Mouse (Mus musculus) regulatory T cell (primary cell): Measurements from ENCODE around the gene Zfp948.

Experiments
- in situ Hi-C: fragments of 300-600 bp; cut with MboI, MseI; formaldehyde crosslinking; loops from one replicate; pipeline ENCODE4 v1.15.1; 2025; ENCODE audit warnings: high pct_unique_total_duplicates

Zfp948 gene

DNA sequence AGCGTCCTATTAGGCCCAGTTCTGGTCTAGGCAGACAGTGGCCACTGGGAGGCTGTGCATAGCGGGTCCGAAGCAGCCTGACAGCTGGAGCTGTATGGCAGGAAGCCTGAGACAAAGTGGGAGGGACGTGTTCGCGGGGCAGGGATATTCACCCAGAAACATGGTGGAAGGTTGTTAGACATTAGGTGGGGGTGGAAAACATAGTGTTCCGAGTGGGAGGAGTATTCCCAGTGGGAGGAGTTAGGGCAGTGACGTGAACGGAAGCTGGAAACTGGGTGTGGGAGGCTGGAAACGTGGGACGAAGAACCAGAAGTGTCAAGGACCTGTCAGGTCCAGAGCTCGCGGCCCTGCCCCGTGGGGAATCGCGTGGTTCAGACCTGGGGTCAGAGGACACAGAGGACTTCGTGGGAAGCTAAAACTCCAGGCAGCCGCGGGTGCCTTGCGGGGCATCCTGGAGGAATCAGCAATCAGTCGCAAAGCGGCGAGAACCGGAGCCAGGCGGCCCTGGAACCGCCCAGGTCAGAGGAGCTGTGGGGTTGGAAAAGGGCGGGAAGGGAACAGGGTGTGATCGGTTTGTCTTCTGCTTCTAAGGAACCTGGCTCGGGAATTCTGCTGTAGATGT, at the start of gene Zfp948:
TSS of gene Zfp948 (plus strand) at position 281 of the 622 bp plus-strand sequence.
- in situ Hi-C loops, result loop anchor here (25.0 kb wide), 1 partner anchor 555 kb away; the partner anchor contains the start of gene Zfp160

DNA sequence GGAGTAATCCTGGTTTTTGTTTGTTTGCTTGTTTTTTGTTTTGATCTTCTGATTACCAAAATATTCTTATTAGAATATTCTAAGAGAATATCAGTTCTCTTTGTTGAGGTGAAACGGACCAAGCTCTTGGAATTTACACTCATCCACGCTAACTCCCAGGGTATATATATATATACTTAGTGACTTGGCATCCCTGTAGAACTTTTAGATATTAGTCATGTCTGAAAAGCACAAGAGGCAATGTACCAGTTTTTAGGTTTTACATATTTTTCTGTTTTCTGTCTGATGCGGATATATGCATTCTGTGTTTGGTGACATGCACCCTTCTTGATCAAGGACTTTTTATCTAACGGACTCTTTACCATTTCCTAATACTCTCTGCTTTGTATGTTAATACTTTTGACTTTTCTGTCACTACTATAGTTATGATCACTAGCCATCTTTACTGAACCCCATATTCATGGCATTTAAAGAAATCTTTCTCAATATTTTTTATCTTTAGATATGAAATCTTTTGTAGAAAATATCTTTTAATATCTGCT, 49.6 kb upstream of the Zfp948 start:
- in situ Hi-C loops, result loop anchor here (10.0 kb wide), 1 partner anchor 92 kb away; the partner anchor contains the start of gene Zfp54

DNA sequence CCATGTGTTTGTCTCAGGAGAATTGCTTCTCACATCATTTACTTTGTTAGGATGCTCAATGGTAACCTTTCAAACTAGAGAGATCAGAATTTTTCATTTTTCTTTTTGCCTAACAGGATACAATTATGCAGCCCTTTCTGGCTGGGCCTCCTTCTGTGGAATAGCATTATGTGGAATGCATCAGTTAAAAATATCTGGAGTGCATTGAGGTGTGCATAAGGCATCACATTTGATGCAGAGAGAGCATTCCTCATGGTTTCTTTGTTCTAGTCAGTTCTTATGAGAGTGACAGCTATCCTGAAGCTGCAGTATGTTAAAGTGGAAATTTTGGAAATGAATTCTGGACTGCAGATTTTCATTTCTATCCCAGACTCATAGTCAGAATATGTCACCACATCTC, 40.5 kb upstream of the Zfp948 start:
- in situ Hi-C loops, result no loop called here

DNA sequence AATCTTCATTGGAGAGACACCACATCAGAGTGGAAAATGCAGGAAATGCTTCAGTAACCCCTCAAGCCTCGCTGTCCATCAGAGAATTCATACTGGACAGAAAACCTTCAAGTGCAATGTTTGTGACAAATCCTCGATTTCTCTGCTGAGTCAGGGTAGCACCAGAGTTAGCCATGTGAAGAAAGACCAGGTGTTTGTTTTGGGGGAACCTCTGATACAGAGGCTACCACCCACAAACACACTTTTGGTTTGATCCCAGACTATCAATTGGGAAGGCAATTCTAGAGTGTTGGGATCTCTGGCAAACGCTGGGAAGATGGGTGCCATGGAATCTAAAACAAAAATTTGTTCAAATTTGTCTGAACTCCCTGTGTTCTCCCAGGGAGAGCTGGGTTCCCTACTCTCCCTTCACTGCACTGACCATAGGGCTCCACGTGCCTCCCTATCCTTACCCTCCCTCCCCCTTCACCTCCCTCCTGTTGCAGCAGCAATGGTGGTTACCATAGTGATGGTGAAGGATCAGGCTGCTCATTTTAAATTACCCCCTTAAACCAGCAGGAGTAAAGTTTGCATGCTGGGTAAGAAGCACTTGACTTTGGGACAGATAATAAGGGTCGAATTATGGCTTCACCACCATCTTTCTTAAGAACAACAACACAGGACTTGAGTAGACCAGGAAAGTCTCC, 36.0 kb upstream of the Zfp948 start:
- in situ Hi-C loops, result loop anchor here (5.0 kb wide), 1 partner anchor 78 kb away; the partner anchor contains the start of gene Zfp51

DNA sequence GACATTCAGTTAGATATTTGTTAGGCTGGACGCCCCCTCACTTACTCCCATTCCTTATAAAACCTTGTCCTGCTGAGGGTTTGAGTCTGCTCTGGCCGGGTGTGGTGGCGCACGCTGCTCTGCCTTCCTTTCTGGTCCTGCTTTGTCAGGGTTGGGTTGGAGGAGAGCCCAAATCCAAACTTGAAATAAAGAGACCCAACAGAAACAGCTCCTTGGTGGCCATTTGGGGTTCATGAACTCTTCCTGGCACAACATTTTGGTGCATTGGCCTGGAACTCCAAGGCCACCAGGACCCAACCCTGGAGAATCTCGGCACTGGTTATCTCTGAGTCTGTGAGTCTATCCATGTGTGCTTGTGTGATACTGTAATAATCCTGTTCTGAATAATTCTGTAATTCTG, 35.2 kb upstream of the Zfp948 start:
- in situ Hi-C loops, result loop anchor here (5.0 kb wide), 1 partner anchor 79 kb away; the partner anchor contains the start of gene Zfp51

DNA sequence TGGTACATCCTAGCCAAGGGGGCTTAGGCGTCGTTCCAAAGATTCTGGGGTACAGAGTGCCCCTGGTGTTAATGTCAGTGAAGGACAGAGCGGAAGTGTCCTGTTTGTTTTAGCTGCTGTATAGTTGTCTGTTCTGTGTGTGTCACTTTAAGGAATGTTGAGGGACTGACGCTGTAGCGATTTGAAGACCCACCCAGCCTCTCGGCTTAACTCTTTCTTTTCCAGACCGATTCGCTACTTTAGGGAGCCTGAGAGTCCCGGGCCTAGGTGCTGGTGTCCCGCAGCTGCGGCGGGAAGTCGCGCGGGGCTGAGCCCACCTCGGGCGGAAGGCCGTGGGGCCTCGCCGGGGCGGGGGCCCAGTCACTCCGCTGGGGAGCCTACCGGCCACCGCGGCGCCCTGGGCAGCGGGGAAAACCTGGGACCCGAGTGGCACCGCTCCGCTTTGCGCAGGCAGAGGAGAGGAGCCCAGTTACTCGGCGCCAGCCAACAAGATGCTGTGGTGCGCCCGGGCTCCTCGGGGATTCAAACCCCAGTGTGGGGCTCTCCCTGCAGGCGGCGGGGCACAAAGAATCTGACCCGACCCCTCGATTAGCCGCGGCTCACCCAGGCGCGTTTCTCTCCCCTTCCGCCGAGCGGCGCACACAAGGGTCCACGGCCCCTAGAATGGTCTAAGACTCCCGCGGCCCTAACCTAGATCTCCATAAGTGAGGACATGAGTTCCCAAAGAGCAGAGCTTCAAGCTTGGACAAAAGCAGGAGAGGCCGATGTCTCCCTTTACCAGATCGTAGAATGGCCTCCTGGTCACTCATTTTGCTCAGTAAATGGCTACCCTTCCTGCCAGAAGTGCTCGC, 34.5 kb upstream of the Zfp948 start:
- in situ Hi-C loops, result loop anchor here (5.0 kb wide), 1 partner anchor 80 kb away; the partner anchor contains the start of gene Zfp51

DNA sequence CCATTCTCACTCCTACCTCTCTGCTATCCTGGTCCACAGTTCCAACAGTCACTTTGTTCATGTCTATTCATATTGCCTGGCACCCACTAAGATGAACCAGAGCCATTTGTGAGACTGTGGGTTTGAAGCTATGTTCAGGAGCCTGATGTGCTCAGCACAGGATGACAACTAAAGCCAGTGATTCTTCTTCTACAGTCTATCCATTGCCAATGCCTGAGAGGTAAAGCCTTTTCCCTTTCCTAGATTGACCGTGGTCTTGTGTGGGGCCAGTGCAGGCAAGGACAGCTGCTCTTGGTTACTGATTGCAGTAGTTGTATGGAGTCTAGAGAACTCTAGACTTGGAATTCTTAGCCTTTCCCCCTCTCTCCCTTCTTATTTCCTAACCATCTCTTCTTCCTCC, 32.8 kb upstream of the Zfp948 start:
- in situ Hi-C loops, result loop anchor here (5.0 kb wide), 1 partner anchor 82 kb away; the partner anchor contains the start of gene Zfp51

DNA sequence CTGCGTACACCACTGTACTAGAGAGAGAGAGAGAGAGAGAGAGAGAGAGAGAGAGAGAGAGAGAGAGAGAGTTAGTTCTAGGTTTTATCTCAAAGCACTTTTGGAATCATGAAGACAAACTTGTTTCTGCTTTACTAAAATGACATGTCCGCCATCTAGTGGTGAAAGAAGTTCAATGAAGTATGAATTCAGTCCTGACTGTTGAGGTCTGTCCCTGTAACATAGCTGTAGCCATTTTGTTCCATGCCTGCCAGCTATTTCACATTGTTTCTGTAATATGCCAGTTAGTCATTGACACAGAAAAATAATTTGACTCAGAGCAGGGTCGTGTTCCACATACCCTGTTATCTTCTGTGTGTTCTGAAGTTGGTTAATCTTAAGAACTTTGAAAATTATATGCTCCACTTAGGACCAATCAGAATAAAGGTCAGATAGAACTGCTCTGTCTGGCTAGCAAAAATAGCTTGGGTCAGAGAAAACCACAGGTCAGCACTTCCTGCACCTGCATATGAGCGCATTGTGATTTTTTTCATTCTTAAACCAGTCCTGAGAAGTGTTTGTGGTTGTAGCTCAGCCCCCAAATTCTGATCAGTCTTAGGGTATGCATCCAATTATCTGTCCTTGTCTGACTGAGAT, 32.2 kb upstream of the Zfp948 start:
- in situ Hi-C loops, result loop anchor here (5.0 kb wide), 1 partner anchor 82 kb away; the partner anchor contains the start of gene Zfp51

DNA sequence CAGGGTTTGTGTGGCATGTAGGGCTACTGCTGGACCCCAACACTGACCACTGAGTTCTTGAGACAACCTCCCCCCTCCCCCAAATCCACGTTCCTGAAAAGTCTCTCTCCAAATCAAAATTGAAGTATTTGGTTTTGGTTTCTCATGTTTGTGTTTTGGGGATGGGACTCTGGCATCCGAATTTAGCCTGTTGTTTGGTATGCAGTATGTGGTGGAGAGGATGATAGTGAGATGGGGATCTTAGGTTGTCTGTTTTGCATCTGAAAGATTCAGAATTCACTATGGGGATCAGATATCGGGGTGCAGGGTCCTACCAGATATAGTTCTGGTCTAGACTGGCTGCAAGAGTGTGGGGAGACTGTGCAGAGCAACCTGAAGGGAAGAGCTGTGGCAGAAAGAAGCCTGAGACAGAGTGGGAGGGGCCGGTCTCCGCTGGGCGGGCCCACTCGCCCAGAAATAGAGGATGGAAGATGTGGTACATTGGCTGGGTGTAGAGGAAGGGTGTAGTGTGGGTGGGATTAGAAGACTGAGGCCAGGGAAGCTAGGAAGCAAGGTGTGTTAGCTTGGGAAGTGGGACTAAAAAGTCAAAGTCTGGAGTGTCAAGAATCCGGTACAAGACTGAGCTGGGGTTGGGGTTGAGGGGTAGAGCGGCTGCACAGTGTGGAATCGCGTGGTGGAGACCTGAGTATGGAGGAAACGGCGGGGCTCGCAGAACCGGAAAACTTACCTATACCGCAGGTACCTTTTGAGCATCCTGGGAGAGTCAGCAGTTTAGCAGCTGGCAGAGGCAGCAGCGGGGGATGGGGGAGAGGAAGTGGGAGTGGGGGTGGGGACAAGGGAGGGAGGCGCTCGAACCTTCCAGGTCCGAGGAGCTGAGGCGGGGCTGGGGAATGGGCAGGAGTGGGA, 31.5 kb upstream of the Zfp948 start, which contains the start of gene Zfp52:
TSS of gene Zfp52 (plus strand) at position 444 of the 906 bp plus-strand sequence.
- in situ Hi-C loops, result no loop called here

DNA sequence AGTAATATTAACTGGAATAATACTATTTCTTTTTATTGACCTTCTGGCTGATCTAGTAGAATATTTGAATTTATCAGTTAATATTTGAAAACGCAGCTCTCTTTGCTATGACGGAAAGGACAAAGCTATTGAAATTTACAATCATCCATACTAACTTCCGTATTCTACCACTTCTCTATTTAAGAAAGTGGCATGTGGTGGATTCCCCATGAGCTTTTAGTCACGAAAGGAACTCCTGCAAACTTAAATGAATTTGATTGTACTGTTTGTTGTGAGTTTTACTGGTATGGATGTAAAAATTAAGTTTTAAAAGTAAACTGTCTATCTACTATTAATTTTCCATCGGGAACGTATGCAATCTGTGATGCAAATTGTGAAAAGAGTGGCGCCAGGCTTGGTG, 30.7 kb upstream of the Zfp948 start:
- in situ Hi-C loops, result no loop called here

DNA sequence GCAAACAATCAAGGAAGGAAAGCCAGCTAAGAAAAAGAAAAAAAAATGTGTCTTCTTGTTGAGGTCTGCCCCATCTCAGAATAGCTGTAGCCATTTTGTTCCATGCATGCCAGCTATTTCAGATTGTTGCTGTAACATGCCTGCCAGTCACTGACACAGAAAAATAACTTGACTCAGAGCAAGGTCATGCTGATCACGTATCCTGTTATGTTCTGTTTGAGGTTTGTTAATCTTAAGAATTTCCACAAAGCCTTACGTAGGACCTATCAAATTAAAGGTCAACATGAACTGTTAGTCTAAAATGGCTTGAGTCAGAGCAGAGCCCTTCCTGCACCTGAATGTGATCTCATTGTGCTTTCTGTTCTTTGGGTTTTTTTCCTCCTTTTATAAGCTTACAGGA, 30.1 kb upstream of the Zfp948 start:
- in situ Hi-C loops, result no loop called here

DNA sequence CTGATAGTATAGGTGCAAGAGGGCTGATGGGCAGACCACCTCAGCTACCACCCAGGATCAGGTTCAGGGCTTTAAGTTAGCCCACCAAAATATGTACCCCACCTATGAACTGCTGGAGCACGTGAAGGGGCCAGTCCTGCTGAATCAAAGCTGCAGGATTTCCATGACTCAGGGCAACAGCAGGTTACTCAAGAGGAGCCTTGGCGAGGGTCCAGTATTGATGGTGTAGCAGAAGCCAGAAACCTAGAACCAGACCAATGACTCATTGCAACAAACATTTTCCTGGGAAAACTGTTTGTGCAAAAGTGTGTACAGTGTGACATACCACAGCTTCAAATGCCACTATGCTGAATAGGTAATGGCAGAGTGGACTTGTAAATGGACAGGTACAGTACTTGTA, 9.0 kb upstream of the Zfp948 start:
- in situ Hi-C loops, result loop anchor here (25.0 kb wide), 1 partner anchor 546 kb away; the partner anchor contains the start of gene Zfp160

DNA sequence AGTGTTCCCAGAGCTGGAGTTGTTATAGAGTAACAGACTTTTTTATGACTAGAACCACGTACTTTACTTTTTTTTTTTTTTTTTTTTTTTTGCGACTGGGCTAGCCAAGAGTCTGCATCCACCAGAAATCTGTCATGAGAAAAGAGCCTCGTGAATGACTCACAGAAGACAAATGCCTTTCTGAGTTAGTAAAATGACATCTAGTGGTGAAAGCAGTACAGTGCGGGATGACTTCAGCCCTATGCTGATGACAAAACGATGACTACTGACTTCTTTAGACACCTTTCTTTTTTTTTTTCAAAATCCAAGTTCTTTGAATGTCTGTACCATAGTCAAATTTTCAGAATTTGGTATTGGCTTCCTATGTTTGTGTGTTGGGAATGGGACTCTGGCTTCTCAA, 588 bp upstream of the Zfp948 start:
- in situ Hi-C loops, result loop anchor here (25.0 kb wide), 1 partner anchor 554 kb away; the partner anchor contains the start of gene Zfp160

DNA sequence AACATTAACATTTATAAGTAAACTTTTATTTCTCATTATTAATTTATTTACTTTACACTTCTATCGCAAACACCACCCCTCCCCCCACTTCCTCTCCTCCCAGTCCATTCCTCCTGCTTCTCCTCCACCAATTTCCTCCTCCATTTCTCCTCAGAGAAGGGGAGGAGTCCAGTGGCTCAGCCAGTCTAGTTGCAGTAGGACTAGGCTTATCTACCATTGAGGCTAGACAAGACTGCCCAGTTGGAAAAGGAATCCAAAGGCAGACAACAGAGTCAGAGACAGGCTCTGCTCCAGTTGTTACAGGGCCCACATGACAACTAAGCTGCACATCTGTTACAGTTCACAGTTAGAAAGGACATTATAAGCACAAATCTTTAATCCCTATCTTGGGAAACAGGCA, 888 bp downstream of the Zfp948 start:
- in situ Hi-C loops, result loop anchor here (25.0 kb wide), 1 partner anchor 555 kb away; the partner anchor contains the start of gene Zfp160

DNA sequence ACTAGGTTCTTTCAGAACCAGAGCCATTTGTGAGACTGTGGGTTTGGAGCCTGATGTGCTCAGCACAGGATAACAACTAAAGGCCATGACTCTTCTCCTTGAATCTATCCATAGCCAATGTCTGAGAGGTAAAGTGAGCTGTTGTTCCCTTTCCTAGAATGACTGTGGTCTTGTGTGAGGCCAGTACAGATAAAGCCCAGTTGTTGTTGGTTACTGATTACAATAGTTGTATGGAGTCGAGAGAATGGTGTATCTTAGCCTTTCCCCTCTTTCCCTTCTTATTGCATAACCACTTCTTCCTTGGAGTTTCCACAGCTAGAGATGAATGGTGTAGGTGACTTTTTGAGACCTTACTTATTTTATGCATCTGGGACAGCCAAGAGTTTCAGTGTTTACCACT, 12.3 kb downstream of the Zfp948 start:
- in situ Hi-C loops, result loop anchor here (5.0 kb wide), 2 partner anchors 37 to 627 kb away; no protein-coding TSS in a partner anchor

DNA sequence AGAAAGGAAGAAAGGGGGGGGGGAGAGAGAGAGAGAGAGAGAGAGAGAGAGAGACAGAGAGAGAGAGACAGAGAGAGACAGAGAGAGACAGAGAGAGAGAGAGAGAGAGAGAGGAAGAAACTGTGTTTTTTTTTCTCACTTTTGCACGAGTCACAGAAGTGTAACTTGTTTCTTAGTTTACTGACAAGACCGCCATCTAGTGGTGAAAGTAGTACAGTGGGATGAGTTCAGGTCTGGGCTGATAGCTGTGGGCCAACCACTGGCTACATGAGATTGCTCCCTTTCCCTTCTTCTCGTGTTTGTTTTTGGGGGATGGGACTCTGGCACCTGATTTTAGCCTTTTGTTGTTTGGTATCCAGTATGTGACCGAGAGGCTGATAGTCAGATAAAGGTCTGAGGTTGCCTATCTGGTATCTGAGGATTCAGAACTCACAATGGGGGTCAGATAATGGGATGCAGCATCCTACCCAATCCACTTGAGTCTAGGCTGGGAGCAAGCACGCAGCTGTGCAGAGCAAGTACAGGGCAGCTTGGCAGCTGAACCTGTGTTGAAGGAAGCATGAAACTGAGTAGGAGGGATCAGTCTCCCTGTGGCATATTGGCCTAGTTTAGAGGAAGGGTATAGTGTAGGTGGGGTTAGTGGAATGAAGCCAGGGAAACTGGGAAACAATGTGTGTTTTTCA, 12.8 kb downstream of the Zfp948 start:
- in situ Hi-C loops, result loop anchor here (5.0 kb wide), 2 partner anchors 37 to 627 kb away; no protein-coding TSS in a partner anchor

DNA sequence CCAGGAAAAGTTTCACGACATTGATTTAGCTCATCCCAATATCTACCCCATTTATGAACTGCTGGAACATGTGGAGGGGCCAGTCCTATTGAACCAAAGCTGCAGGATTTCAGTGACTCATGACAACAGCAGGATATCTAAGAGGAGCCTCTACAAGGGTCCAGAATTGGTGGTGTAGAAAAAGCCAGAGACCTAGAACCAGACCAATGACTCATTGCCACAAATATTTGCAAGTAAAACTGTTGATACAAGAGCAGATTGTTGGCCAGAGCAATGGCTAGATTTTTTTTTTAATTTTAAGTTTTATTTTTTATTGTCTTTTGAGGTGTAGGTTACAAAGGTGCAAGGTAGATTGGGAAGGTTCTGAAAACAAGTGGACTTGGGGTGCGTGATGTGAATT, 18.7 kb downstream of the Zfp948 start:
- in situ Hi-C loops, result no loop called here

DNA sequence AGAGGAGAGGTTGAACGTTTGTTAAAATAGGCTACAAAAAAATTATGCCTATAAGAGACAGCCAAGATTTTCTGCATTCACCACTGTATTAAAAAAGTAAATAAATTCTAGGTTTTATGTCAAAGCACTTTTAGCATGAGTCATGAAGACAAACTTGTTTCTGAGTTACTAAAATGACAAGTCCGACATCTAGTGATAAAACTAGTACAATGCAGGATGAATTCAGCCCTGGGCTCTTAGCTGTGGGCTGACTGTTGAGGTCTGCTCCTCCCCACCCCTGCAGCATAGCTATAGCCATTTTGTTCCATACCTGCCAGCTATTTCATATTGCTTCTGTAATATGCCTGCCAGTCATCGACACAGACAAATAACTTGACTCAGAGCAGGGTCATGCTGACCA, 49.5 kb downstream of the Zfp948 start:
- in situ Hi-C loops, result no loop called here

DNA sequence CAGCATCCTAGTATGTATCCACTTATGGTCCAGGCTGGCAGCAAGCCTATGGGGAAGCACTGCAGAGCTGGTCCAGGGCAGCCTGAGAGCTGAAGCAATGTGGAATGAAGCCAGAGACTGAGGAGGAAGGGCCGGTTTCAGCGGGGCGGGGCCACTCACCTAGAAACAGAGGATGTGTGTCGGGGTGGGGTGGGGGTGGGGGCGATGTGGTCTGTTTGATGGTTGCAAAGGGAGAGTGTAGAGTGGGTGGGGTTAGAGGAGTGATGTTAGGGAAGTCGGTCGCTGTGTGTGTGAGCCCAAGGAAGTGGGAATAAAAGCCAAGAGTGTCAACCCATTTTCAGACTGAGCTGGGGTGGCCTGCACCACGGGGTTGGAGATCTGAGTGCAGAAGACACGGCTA, 50.5 kb downstream of the Zfp948 start:
- in situ Hi-C loops, result no loop called here
